Mouse (Mus musculus) hindbrain, embryonic 11.5 days (tissue): ENCODE measurements at regions not wholly inside any gene's neighbourhood (a gene's known extent, or its start where the extent isn't known, plus 50 kb on each side); places are given as distances from the start of the nearest gene placed in this dataset.

ENCODE experiments used
- ATAC-seq: fragments of 200-750 bp; cut with Nextera tagmentation; 2 replicates; pipeline ENCODE4 v1.8.0; 2017; ENCODE audit warnings: mild to moderate bottlenecking, moderate TSS enrichment, moderate library complexity; ENCODE audit not compliant: low FRiP score
- DNase-seq: peaks from one replicate; pipeline ENCODE4 v3.0.0-alpha.2; 2015; ENCODE audit warnings: low spot score
- H3K27ac ChIP-seq: fragments of 300-500 bp; sonication (generic); 2 replicates; pipeline ENCODE4 v1.5.1; 2014; ENCODE audit warnings: mild to moderate bottlenecking, low read depth, low read length
- H3K27me3 ChIP-seq: fragments of 300-500 bp; sonication (generic); 2 replicates; pipeline ENCODE4 v1.6.1; 2014; ENCODE audit warnings: mild to moderate bottlenecking, low read length, moderate library complexity, mixed read lengths; ENCODE audit not compliant: control insufficient read depth, insufficient read depth
- H3K36me3 ChIP-seq: fragments of 300-500 bp; sonication (generic); 2 replicates; pipeline ENCODE4 v1.6.1; 2014; ENCODE audit warnings: mild to moderate bottlenecking, low read length, moderate library complexity, mixed read lengths; ENCODE audit not compliant: control insufficient read depth, insufficient read depth
- H3K4me1 ChIP-seq: fragments of 300-500 bp; sonication (generic); replicated peaks from 2 replicates; pipeline ENCODE4 v1.6.1; 2014; ENCODE audit warnings: low read length, mixed read lengths; ENCODE audit not compliant: control insufficient read depth, insufficient read depth
- H3K4me2 ChIP-seq: fragments of 300-500 bp; sonication (generic); replicated peaks from 2 replicates; pipeline ENCODE4 v1.6.1; 2014; ENCODE audit warnings: mild to moderate bottlenecking, low read depth, low read length
- H3K4me3 ChIP-seq: fragments of 300-500 bp; sonication (generic); 2 replicates; pipeline ENCODE4 v1.5.1; 2014; ENCODE audit warnings: low read depth, low read length
- H3K9ac ChIP-seq: fragments of 300-500 bp; sonication (generic); 2 replicates; pipeline ENCODE4 v1.6.1; 2014; ENCODE audit warnings: low read depth, low read length
- H3K9me3 ChIP-seq: fragments of 300-500 bp; sonication (generic); 2 replicates; pipeline ENCODE4 v1.6.1; 2016; ENCODE audit warnings: low read length; ENCODE audit not compliant: control insufficient read depth
- WGBS: fragments of 180-500 bp; shearing (Covaris S2); extraction: QIAGEN DNeasy Blood & Tissue Kit; methylation state at CpG from one replicate; pipeline ENCODE4 v1.1.7; 2014; 5-methylcytosine and 5-hydroxymethylcytosine counted together

GRCm38 (mm10) chr9:71420064-71420463 lies 65.7 kb downstream of the Polr2m start:
- H3K9me3 ChIP-seq: no peaks in the 10 kb centered on the region
- H3K4me3 ChIP-seq: no peak overlapping the region
- H3K4me1 ChIP-seq: no peaks in the 10 kb centered on the region
- H3K27ac ChIP-seq: no peak overlapping the region
- DNase-seq (no peak), ATAC-seq (no peak)
- H3K9ac ChIP-seq: no peak overlapping the region
- 92% methylated on average over 5 of the region's 5 CpGs for WGBS
- H3K36me3 ChIP-seq: no peaks in the 10 kb centered on the region
- no peak overlapping the region for H3K4me2 ChIP-seq
- no peaks in the 10 kb centered on the region for H3K27me3 ChIP-seq

DNA sequence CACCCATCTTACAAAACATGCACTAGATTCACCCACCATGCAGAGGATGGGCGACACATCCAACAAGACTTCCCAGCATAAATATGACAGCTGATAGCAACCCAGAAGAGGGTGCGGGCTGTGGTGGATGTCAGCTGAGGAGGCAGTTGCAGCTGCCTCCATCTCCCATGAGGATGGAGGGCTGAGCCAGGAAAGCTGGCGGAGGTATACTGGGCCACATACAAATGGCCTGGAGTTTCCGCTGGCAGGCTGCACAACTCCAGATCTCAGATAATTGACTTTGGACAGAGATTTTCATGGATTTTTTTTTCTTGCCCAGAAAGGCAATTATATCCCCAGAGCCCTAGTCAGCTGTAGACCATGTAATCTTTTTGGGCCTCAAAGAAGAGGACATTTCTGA lies 67.2 kb downstream of the Polr2m start:
- Histone ChIP-seq H3K9me3 (no peaks in the 10 kb centered on the region; the same call in 1 of the 2 replicates), H3K4me2 (no peak overlapping the region), H3K36me3 (no peaks in the 10 kb centered on the region), H3K9ac (no peak overlapping the region), H3K27ac (no peak overlapping the region), H3K4me3 (no peak overlapping the region), H3K27me3 (no peaks in the 10 kb centered on the region), H3K4me1 (no peaks in the 10 kb centered on the region)
- DNase-seq (no peak), ATAC-seq (no peak)
- WGBS: 82% methylated on average over 4 of the region's 4 CpGs

DNA sequence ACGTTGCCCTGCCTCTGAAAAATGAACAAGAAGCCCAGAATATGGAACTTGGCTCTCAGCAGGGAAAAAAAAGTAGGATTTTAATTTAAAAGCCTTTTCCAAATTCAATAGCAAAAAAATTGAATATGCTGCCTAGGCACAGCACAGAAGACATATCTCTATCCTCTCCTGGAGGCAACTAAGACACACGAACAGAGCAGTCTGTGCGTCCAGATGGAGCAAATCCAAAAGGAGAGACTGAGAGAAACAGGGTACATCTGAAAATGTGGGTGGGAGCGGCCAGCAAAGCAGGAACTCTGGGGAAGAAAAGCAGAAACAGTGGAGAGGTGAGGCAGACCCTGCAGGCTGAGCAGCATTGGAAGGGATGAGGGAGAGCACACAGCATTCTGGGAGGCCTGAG lies 68.5 kb downstream of the Polr2m start:
- H3K27me3 ChIP-seq: no peaks in the 10 kb centered on the region
- H3K9ac ChIP-seq: no peak overlapping the region
- no peaks in the 10 kb centered on the region; the same call in 1 of the 2 replicates for H3K9me3 ChIP-seq
- DNase-seq (no peak), ATAC-seq (no peak)
- H3K36me3 ChIP-seq: no peaks in the 10 kb centered on the region
- WGBS: 81% methylated on average over 4 of the region's 4 CpGs
- no peak overlapping the region for H3K4me3 ChIP-seq
- no peak overlapping the region for H3K4me2 ChIP-seq
- H3K27ac ChIP-seq: no peak overlapping the region
- H3K4me1 ChIP-seq: no peaks in the 10 kb centered on the region

- Histone ChIP-seq H3K4me2 (no peak overlapping the region), H3K27me3 (no peaks in the 10 kb centered on the region), H3K4me1 (no peaks in the 10 kb centered on the region), H3K9me3 (no peaks in the 10 kb centered on the region; the same call in 1 of the 2 replicates), H3K9ac (no peak overlapping the region), H3K27ac (no peak overlapping the region), H3K36me3 (no peaks in the 10 kb centered on the region), H3K4me3 (no peak overlapping the region)
- ATAC-seq: no peak
- no peak for DNase-seq
- WGBS: 93% methylated on average over 1 of the region's 1 CpGs
Measured at GRCm38 (mm10) chr9:71411171-71411570, 74.6 kb downstream of the Polr2m start.

- no peak overlapping the region for H3K27ac ChIP-seq
- no peaks in the 10 kb centered on the region for H3K4me1 ChIP-seq
- no peak overlapping the region for H3K9ac ChIP-seq
- no peaks in the 10 kb centered on the region for H3K36me3 ChIP-seq
- H3K4me3 ChIP-seq: no peak overlapping the region
- H3K27me3 ChIP-seq: no peaks in the 10 kb centered on the region
- WGBS: 89% methylated on average over 1 of the region's 1 CpGs
- DNase-seq (no peak), ATAC-seq (no peak)
- no peak overlapping the region for H3K4me2 ChIP-seq
- H3K9me3 ChIP-seq: no peaks in the 10 kb centered on the region; the same call in 1 of the 2 replicates
Measured at GRCm38 (mm10) chr9:71409925-71410324, 75.8 kb downstream of the Polr2m start.

DNA sequence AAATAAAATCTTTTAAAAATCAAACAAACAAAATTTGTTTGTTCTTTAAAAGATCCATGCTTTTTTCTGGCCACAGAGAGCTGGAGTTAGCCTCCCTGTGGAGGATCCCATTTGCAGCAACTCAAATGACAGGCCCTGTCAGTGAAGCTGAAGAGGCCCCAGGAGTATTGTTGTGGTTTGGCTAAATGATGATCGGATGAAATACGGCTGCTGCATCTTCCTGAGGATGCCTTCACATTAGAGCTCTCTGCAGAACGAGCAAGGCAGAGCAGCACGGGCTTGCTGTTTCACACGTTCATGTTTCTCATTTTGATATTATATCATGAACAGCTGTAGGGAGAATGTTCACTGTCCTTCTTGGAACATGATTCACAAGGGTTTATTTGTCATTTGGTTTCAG lies 76.8 kb downstream of the Polr2m start:
- no peak overlapping the region for H3K4me2 ChIP-seq
- H3K4me3 ChIP-seq: no peak overlapping the region
- DNase-seq (no peak), ATAC-seq (no peak)
- no peaks in the 10 kb centered on the region for H3K9me3 ChIP-seq
- no peak overlapping the region for H3K9ac ChIP-seq
- H3K4me1 ChIP-seq: no peaks in the 10 kb centered on the region
- no peaks in the 10 kb centered on the region for H3K36me3 ChIP-seq
- no peak overlapping the region for H3K27ac ChIP-seq
- 73% methylated on average over 5 of the region's 5 CpGs for WGBS
- H3K27me3 ChIP-seq: no peaks in the 10 kb centered on the region

- no peaks in the 10 kb centered on the region for H3K36me3 ChIP-seq
- H3K9me3 ChIP-seq: no peaks in the 10 kb centered on the region
- no peak overlapping the region for H3K4me3 ChIP-seq
- DNase-seq: no peak
- H3K4me1 ChIP-seq: no peaks in the 10 kb centered on the region
- no peaks in the 10 kb centered on the region for H3K27me3 ChIP-seq
- no peak for ATAC-seq
- no peak overlapping the region for H3K4me2 ChIP-seq
- WGBS: 85% methylated on average over 8 of the region's 8 CpGs
- no peak overlapping the region for H3K9ac ChIP-seq
- H3K27ac ChIP-seq: no peak overlapping the region
Measured at GRCm38 (mm10) chr9:71404396-71405135, 81.2 kb downstream of the Polr2m start.

DNA sequence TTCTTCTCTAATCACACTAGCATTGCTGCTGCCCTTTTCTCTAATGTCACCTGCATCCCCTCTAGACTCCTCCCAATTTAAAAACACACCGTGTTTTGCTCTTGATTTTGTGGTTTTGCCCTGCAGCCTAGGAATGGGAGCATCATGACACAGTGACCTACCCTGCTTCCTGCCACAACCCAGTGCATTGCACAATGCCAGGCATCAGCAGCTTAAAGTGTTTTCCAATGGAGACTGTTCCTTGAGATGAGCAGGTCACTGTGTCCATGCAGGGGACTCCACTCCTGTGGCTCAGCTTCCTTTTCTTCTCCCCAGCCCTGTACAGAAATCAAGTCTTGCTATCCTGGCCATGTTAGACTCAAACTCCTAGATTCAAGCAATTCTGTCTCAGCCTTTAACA lies 84.1 kb downstream of the Polr2m start:
- Histone ChIP-seq H3K27me3 (no peaks in the 10 kb centered on the region), H3K9ac (no peak overlapping the region), H3K4me1 (no peaks in the 10 kb centered on the region), H3K9me3 (no peaks in the 10 kb centered on the region), H3K4me3 (no peak overlapping the region), H3K27ac (no peak overlapping the region), H3K4me2 (no peak overlapping the region), H3K36me3 (no peaks in the 10 kb centered on the region)
- WGBS: 91% methylated on average over 1 of the region's 1 CpGs
- ATAC-seq: no peak
- no peak for DNase-seq

DNA sequence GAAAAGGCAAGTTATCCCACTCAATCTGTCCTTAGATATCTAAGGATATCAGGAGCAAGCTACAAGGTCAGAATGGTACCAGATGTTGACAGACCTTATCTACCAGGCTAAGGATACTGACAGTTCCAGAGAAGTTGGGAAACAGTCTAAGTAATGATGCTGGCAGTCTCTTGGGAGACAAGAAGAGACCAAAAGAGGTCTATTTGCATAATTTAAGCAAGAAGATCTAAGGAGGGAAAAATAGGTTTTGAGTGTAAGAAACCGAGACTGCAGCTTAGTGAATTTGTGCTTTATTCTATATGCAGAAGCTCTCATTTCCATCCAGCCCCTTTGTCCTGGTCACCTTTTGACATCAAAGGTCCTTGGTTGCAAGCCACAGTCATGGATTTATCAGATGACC lies 86.4 kb downstream of the Polr2m start:
- 63% methylated on average over 1 of the region's 1 CpGs for WGBS
- no peak for ATAC-seq

More for the DNA sequence above, 86.4 kb downstream of the Polr2m start:
- H3K9ac ChIP-seq: no peak overlapping the region
- H3K4me2 ChIP-seq: no peak overlapping the region
- DNase-seq: no peak
- H3K27me3 ChIP-seq: no peaks in the 10 kb centered on the region
- H3K27ac ChIP-seq: no peak overlapping the region
- H3K36me3 ChIP-seq: no peaks in the 10 kb centered on the region
- no peaks in the 10 kb centered on the region for H3K4me1 ChIP-seq
- H3K4me3 ChIP-seq: no peak overlapping the region
- H3K9me3 ChIP-seq: no peaks in the 10 kb centered on the region
